Mouse (Mus musculus): ENCODE data around the gene Slc6a6. TPM values are rescaled to one million over a fixed set of nuclear protein-coding genes. Genes with fewer than 3 reads are reported as not detected.

Gene Slc6a6
- polyA plus RNA-seq, 1 experiment, result 109 TPM

DNA sequence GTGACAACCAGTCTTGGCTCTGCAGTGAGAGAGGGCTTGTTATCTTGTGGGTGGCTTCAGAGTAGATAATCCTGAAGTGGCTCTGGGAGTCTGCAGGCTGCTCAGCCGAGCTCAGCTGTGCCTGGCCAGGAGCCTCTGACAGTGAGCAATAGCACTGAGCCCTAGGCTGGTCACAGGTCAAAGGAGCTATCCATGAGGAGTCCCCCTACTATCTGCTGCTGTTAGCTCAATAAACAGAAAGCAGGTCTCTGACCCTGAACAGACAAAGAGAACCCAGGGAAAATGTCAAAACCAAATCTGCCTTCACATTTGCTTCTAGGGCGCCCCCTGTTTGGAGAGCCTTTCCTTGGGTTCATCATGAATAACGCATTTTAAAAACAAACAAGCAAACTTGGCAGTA lies 28.6 kb upstream of the Slc6a6 start:
- H3K9ac ChIP-seq (ENCODE audit: low read depth, poor library complexity, severe bottlenecking), result no peak overlapping the region
- H3K27ac ChIP-seq (ENCODE audit: insufficient read depth, low read length), result no peak overlapping the region
- H3K36me3 ChIP-seq (ENCODE audit: control insufficient read depth, insufficient read depth, low read length, poor library complexity, severe bottlenecking), result no peaks in the 10 kb centered on the region
- no peaks in the 10 kb centered on the region for H3K9me3 ChIP-seq (replicated peaks; ENCODE audit: control insufficient read depth, insufficient read depth, low read length, poor library complexity, severe bottlenecking)
- peaks cover 5% of the 10 kb centered on the region for H3K4me1 ChIP-seq (ENCODE audit: control insufficient read depth, insufficient read depth, low read length)
- H3K27me3 ChIP-seq (ENCODE audit: control insufficient read depth, insufficient read depth, low read length, poor library complexity, severe bottlenecking), result no peaks in the 10 kb centered on the region
- TF ChIP-seq CTCF (IDR thresholded peaks at IDR 0.05; ENCODE audit: low read depth, low read length), result no peak
- TF ChIP-seq EP300 (IDR thresholded peaks at IDR 0.05; ENCODE audit: insufficient read depth, low read depth, low read length), result no peak
- no peak for TF ChIP-seq POLR2A (IDR thresholded peaks at IDR 0.05; ENCODE audit: insufficient read depth, low read length)
- H3K4me3 ChIP-seq (ENCODE audit: low read depth, low read length), result no peak overlapping the region

DNA sequence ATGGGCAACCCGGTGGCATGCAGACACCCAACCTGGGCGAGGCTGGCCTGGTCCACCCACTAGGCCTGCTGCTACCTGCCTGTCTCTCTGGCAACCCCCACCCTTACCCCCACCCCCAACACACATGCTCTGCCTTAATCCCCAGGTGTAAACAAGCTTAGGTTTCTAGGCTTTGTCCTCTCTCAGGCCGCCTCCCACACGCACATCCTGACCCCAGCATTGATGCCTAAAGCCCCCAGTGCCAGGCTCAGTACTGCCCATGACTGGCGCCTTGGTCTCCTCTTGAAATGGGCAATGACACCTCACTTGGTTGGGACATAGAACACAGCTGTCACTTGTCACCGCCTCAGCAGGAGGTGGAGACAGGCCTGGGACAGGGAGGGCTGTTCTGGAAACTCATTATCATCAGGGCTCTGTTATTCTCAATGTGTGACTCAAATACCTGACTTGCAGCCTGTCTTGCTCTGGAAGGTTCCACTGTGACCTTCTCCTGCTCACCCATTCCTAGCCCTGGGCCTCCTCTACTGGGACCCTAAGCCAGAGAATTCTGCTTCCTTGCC lies 27.9 kb upstream of the Slc6a6 start:
- H3K27ac ChIP-seq (ENCODE audit: insufficient read depth, low read length), result no peak overlapping the region
- no peaks in the 10 kb centered on the region for H3K9me3 ChIP-seq (replicated peaks; ENCODE audit: control insufficient read depth, insufficient read depth, low read length, poor library complexity, severe bottlenecking)

DNA sequence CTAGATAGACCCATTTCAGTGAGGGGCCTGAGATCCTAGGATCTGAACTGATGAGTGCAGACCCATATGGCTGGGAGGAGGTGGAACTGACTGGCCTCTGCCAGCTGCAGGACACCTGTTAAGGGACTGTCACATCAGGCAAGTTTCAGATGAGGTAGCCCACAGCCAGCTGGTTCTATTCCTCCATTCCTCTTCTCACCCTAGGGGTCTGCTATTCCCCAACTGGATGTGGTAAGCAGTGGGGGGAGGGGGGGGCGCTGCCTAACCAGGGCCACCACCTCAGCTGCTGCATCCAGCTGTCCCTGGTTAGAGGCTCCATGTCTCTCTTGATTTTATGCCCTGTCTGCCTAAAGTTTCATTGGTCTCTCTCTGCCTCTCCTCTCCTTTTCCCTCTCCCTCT lies 25.6 kb upstream of the Slc6a6 start:
- no peak for TF ChIP-seq CTCF (IDR thresholded peaks at IDR 0.05; ENCODE audit: low read depth, low read length)
- TF ChIP-seq POLR2A (IDR thresholded peaks at IDR 0.05; ENCODE audit: insufficient read depth, low read length), result no peak
- no peak for TF ChIP-seq EP300 (IDR thresholded peaks at IDR 0.05; ENCODE audit: insufficient read depth, low read depth, low read length)
- no peaks in the 10 kb centered on the region for H3K36me3 ChIP-seq (ENCODE audit: control insufficient read depth, insufficient read depth, low read length, poor library complexity, severe bottlenecking)
- peaks cover 5% of the 10 kb centered on the region for H3K4me1 ChIP-seq (ENCODE audit: control insufficient read depth, insufficient read depth, low read length)
- no peaks in the 10 kb centered on the region for H3K9me3 ChIP-seq (replicated peaks; ENCODE audit: control insufficient read depth, insufficient read depth, low read length, poor library complexity, severe bottlenecking)
- H3K27ac ChIP-seq (ENCODE audit: insufficient read depth, low read length), result no peak overlapping the region
- no peak overlapping the region for H3K4me3 ChIP-seq (ENCODE audit: low read depth, low read length)
- H3K9ac ChIP-seq (ENCODE audit: low read depth, poor library complexity, severe bottlenecking), result no peak overlapping the region
- H3K27me3 ChIP-seq (ENCODE audit: control insufficient read depth, insufficient read depth, low read length, poor library complexity, severe bottlenecking), result no peaks in the 10 kb centered on the region

More for the DNA sequence above, 27.9 kb upstream of the Slc6a6 start:
- TF ChIP-seq POLR2A (IDR thresholded peaks at IDR 0.05; ENCODE audit: insufficient read depth, low read length) (no peak), EP300 (IDR thresholded peaks at IDR 0.05; ENCODE audit: insufficient read depth, low read depth, low read length) (no peak)
- Histone ChIP-seq H3K4me1 (ENCODE audit: control insufficient read depth, insufficient read depth, low read length) (peaks cover 5% of the 10 kb centered on the region), H3K27me3 (ENCODE audit: control insufficient read depth, insufficient read depth, low read length, poor library complexity, severe bottlenecking) (no peaks in the 10 kb centered on the region), H3K9ac (ENCODE audit: low read depth, poor library complexity, severe bottlenecking) (no peak overlapping the region), H3K36me3 (ENCODE audit: control insufficient read depth, insufficient read depth, low read length, poor library complexity, severe bottlenecking) (no peaks in the 10 kb centered on the region), H3K4me3 (ENCODE audit: low read depth, low read length) (no peak overlapping the region)

DNA sequence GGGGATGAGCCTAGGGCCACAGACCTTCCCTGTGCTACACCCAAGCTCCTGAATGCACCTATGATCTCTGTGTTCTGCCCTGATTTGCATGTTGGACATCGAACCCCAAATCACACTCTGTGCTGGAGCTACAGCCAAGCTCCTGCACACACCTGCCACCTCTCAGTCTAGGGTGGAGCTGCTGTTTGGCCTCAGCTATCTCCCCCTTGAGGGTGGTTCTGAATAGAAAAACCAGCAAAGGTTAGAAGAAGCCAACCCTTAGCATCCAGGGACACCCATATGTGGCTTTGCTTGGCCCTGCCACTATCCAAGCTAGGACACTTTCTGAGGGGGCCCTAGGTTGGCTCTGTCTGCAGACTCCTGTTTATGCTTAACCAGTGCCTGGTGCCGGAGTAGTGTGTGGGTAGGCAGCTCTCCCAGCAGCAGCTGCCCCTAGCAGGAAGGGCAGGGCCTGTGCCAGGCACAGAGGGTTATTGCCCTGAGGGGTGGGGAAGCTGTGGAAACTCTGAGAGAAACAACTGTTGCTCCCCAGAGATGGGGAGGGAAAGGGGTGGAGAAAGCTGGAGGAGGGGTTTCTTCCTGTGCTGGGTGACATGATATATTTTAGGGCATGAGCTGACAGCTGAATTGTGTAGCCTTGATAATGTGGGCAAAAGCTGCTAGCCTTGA lies 23.9 kb upstream of the Slc6a6 start:
- no peak for TF ChIP-seq EP300 (IDR thresholded peaks at IDR 0.05; ENCODE audit: insufficient read depth, low read depth, low read length)
- TF ChIP-seq POLR2A (IDR thresholded peaks at IDR 0.05; ENCODE audit: insufficient read depth, low read length), result no peak
- no peak for TF ChIP-seq CTCF (IDR thresholded peaks at IDR 0.05; ENCODE audit: low read depth, low read length)
- Histone ChIP-seq H3K27ac (ENCODE audit: insufficient read depth, low read length) (no peak overlapping the region), H3K36me3 (ENCODE audit: control insufficient read depth, insufficient read depth, low read length, poor library complexity, severe bottlenecking) (no peaks in the 10 kb centered on the region), H3K4me1 (ENCODE audit: control insufficient read depth, insufficient read depth, low read length) (peaks cover 7% of the 10 kb centered on the region), H3K9ac (ENCODE audit: low read depth, poor library complexity, severe bottlenecking) (no peak overlapping the region), H3K27me3 (ENCODE audit: control insufficient read depth, insufficient read depth, low read length, poor library complexity, severe bottlenecking) (no peaks in the 10 kb centered on the region), H3K9me3 (replicated peaks; ENCODE audit: control insufficient read depth, insufficient read depth, low read length, poor library complexity, severe bottlenecking) (no peaks in the 10 kb centered on the region), H3K4me3 (ENCODE audit: low read depth, low read length) (no peak overlapping the region)

DNA sequence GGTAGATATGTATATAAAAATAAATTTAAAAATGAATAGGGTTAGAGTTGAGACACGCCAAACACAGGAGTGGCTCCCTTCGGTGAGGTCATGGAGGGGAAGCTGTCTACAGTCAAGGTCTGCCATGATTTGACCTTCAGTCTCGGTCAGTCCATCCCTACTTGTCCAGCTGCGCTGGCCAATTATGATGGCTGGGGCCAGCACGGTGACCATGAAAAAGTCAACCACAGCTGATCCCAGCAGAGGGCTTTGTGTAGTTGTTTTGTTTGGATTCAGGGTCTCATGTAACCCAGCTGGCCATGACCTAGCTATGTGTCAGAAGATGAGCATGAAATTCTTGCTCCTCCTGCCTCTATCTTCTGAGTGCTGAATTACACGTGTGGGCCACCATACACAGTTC lies 21.6 kb upstream of the Slc6a6 start:
- peaks cover 7% of the 10 kb centered on the region for H3K4me1 ChIP-seq (ENCODE audit: control insufficient read depth, insufficient read depth, low read length)
- no peaks in the 10 kb centered on the region for H3K27me3 ChIP-seq (ENCODE audit: control insufficient read depth, insufficient read depth, low read length, poor library complexity, severe bottlenecking)
- H3K9me3 ChIP-seq (replicated peaks; ENCODE audit: control insufficient read depth, insufficient read depth, low read length, poor library complexity, severe bottlenecking), result no peaks in the 10 kb centered on the region
- H3K27ac ChIP-seq (ENCODE audit: insufficient read depth, low read length), result no peak overlapping the region
- no peak overlapping the region for H3K4me3 ChIP-seq (ENCODE audit: low read depth, low read length)
- H3K36me3 ChIP-seq (ENCODE audit: control insufficient read depth, insufficient read depth, low read length, poor library complexity, severe bottlenecking), result no peaks in the 10 kb centered on the region
- TF ChIP-seq CTCF (IDR thresholded peaks at IDR 0.05; ENCODE audit: low read depth, low read length) (no peak), EP300 (IDR thresholded peaks at IDR 0.05; ENCODE audit: insufficient read depth, low read depth, low read length) (no peak), POLR2A (IDR thresholded peaks at IDR 0.05; ENCODE audit: insufficient read depth, low read length) (no peak)
- no peak overlapping the region for H3K9ac ChIP-seq (ENCODE audit: low read depth, poor library complexity, severe bottlenecking)

DNA sequence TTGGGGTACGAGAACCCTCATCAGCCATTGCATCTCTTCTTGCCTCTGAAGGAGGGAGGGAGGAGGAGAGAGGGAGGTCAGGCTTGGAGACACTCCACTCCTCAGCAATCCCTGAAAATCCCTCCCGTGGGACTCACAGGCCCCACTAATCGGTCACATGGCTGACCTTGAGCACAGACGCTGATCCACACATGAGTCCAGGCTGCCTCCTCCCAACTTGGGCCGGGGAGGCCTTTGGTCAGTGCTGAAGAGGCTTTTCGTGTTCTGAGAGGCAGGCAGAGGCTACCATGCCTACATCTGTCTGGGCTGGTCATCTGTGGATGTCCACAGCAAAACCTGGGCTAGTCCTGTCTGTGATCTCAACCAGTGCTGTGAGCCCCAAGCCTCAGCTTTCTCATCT lies 20.2 kb upstream of the Slc6a6 start:
- H3K9me3 ChIP-seq (replicated peaks; ENCODE audit: control insufficient read depth, insufficient read depth, low read length, poor library complexity, severe bottlenecking), result no peaks in the 10 kb centered on the region
- H3K4me1 ChIP-seq (ENCODE audit: control insufficient read depth, insufficient read depth, low read length), result peaks cover 7% of the 10 kb centered on the region
- H3K9ac ChIP-seq (ENCODE audit: low read depth, poor library complexity, severe bottlenecking), result no peak overlapping the region
- H3K27ac ChIP-seq (ENCODE audit: insufficient read depth, low read length), result no peak overlapping the region
- TF ChIP-seq EP300 (IDR thresholded peaks at IDR 0.05; ENCODE audit: insufficient read depth, low read depth, low read length), result no peak
- TF ChIP-seq POLR2A (IDR thresholded peaks at IDR 0.05; ENCODE audit: insufficient read depth, low read length), result no peak
- no peak for TF ChIP-seq CTCF (IDR thresholded peaks at IDR 0.05; ENCODE audit: low read depth, low read length)
- H3K4me3 ChIP-seq (ENCODE audit: low read depth, low read length), result no peak overlapping the region
- no peaks in the 10 kb centered on the region for H3K36me3 ChIP-seq (ENCODE audit: control insufficient read depth, insufficient read depth, low read length, poor library complexity, severe bottlenecking)
- no peaks in the 10 kb centered on the region for H3K27me3 ChIP-seq (ENCODE audit: control insufficient read depth, insufficient read depth, low read length, poor library complexity, severe bottlenecking)
